Mouse (Mus musculus): ENCODE results near the gene Gm3573. TPM values are rescaled to one million over a fixed set of nuclear protein-coding genes. Genes with fewer than 3 reads are reported as not detected.
"Not testable (repeated sequence)": the region's sequence is repeated elsewhere in the genome, so short reads cannot be mapped to it uniquely, and the experiment has no call there.

Gm3573 gene
- not detected in 2 replicates for polyA plus RNA-seq (2014; fragmentation: Nextera tagmentation; extraction: Ambion mirVana)

DNA sequence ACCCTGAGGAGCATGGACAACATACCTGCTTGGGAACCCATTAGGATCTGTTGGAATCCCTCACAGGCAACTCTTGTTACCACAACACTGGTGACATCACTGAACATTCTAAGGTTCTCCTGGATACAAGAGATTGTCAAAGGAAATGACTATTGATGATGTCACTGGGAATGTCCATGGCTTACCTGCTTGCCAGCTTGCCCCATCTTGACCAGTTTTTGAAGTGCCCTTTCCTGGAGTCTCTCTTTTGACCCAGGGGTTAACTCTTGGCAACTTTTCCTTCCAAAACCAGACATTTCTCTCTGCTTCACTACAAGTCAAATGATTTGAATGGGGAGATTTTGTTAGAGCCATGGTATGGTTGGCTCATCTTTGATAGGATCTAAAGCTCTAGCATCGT, at the start of gene Gm3573:
TSS of gene Gm3573 (minus strand) at position 101 of the 400 bp plus-strand sequence.
- not testable (repeated sequence) for H3K4me2 ChIP-seq; H3K36me3 ChIP-seq (ENCODE audit: control insufficient read depth, insufficient read depth, low read length); H3K27ac ChIP-seq (ENCODE audit: low read depth, low read length); H3K9ac ChIP-seq (ENCODE audit: low read depth, low read length); H3K9me3 ChIP-seq (replicated peaks; ENCODE audit: control insufficient read depth, low read length); H3K27me3 ChIP-seq (ENCODE audit: control insufficient read depth, insufficient read depth, low read length); H3K4me1 ChIP-seq (ENCODE audit: control insufficient read depth, insufficient read depth, low read length); ATAC-seq (replicated peaks; ENCODE audit: insufficient number of reproducible peaks, low FRiP score, low TSS enrichment); H3K4me3 ChIP-seq (ENCODE audit: low read depth, low read length)
- WGBS (ENCODE audit: insufficient replicate concordance): no CpG with 5 or more reads among the region's 1 CpGs

DNA sequence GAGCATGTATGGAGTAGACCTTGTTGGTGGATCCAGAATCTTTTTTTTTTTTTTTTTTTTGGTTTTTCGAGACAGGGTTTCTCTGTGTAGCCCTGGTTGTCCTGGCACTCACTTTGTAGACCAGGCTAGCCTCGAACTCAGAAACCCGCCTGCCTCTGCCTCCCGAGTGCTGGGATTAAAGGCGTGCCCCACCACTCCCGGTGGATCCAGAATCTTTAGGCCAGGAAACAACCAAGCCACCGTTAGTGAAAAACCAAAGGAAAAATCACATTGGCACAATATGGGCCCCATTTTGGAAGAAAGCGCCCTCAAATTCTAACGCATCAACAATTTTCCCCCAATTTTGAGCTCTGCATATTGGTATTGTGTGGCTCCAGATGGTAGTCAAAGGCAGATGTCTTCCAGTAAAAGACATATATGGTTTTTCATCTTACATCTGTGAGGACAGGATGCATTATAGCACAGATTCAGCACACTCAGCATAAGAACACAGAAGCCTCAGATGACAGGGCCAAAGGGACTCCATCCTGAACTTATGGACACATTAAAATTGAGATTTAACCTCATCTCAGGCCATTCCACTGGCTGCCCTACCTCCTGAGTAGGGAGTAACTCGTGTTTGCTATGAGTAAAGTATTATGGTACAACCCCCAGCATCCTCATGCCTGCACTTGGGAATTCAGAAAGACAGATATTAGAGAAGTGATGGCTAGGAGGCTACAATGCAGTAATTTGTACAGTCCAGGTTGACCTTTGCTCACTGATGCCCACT, 26.4 kb upstream of the Gm3573 start:
- not testable (repeated sequence) for H3K4me2 ChIP-seq; H3K4me1 ChIP-seq (ENCODE audit: control insufficient read depth, insufficient read depth, low read length); H3K27ac ChIP-seq (ENCODE audit: low read depth, low read length); H3K4me3 ChIP-seq (ENCODE audit: low read depth, low read length); ATAC-seq (replicated peaks; ENCODE audit: insufficient number of reproducible peaks, low FRiP score, low TSS enrichment); H3K36me3 ChIP-seq (ENCODE audit: control insufficient read depth, insufficient read depth, low read length); H3K9me3 ChIP-seq (replicated peaks; ENCODE audit: control insufficient read depth, low read length); H3K27me3 ChIP-seq (ENCODE audit: control insufficient read depth, insufficient read depth, low read length); H3K9ac ChIP-seq (ENCODE audit: low read depth, low read length)
- WGBS (ENCODE audit: insufficient replicate concordance): 71% methylated on average over 8 of the region's 10 CpGs

DNA sequence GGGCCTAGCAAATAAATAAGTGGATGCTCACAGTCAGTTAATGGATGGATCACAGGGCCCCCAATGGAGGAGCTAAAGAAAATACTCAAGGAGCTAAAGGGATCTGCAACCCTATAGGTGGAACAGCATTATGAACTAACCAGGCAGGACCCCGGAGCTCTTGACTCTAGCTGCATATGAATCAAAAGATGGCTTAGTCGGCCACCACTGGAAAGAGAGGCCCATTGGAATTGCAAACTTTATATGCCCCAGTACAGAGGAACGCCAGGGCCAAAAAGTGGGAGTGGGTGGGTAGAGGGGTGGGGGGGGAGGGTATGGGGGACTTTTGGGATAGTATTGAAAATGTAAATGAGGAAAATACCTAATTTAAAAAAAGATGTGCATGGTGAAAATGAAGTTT, 6.7 kb downstream of the Gm3573 start:
- WGBS (ENCODE audit: insufficient replicate concordance): 79% methylated on average over 3 of the region's 3 CpGs
- H3K4me1 ChIP-seq (ENCODE audit: control insufficient read depth, insufficient read depth, low read length); H3K27ac ChIP-seq (ENCODE audit: low read depth, low read length); H3K9me3 ChIP-seq (replicated peaks; ENCODE audit: control insufficient read depth, low read length); H3K36me3 ChIP-seq (ENCODE audit: control insufficient read depth, insufficient read depth, low read length); H3K27me3 ChIP-seq (ENCODE audit: control insufficient read depth, insufficient read depth, low read length); ATAC-seq (replicated peaks; ENCODE audit: insufficient number of reproducible peaks, low FRiP score, low TSS enrichment); H3K4me3 ChIP-seq (ENCODE audit: low read depth, low read length); H3K4me2 ChIP-seq; H3K9ac ChIP-seq (ENCODE audit: low read depth, low read length): not testable (repeated sequence)

GRCm38 (mm10) chr14:42162522-42162921, 28.1 kb downstream of the Gm3573 start, which contains the start of gene Gm17027:
TSS of gene Gm17027 (minus strand) at chr14:42162622.
- not testable (repeated sequence) for H3K36me3 ChIP-seq (ENCODE audit: control insufficient read depth, insufficient read depth, low read length); H3K4me1 ChIP-seq (ENCODE audit: control insufficient read depth, insufficient read depth, low read length); H3K27me3 ChIP-seq (ENCODE audit: control insufficient read depth, insufficient read depth, low read length); H3K9ac ChIP-seq (ENCODE audit: low read depth, low read length); H3K4me3 ChIP-seq (ENCODE audit: low read depth, low read length); H3K4me2 ChIP-seq; H3K27ac ChIP-seq (ENCODE audit: low read depth, low read length); H3K9me3 ChIP-seq (replicated peaks; ENCODE audit: control insufficient read depth, low read length); ATAC-seq (replicated peaks; ENCODE audit: insufficient number of reproducible peaks, low FRiP score, low TSS enrichment)
- WGBS (ENCODE audit: insufficient replicate concordance): 63% methylated on average over 1 of the region's 2 CpGs

Other genes starting within 250 kb of the Gm3573 start
- gene 1700024B05Rik, start 246.8 kb downstream of the Gm3573 start, polyA plus RNA-seq (2014; fragmentation: Nextera tagmentation; extraction: Ambion mirVana): not detected in 2 replicates
- gene Gm6401, start 222.9 kb downstream of the Gm3573 start, polyA plus RNA-seq (2014; fragmentation: Nextera tagmentation; extraction: Ambion mirVana): not detected in 2 replicates
- gene Gm3543, start 207.5 kb downstream of the Gm3573 start, polyA plus RNA-seq (2014; fragmentation: Nextera tagmentation; extraction: Ambion mirVana): not detected in 2 replicates
- gene Gm7951, start 73.4 kb downstream of the Gm3573 start, polyA plus RNA-seq (2014; fragmentation: Nextera tagmentation; extraction: Ambion mirVana): not detected in 2 replicates
- gene Gm17027, start 28.2 kb downstream of the Gm3573 start, polyA plus RNA-seq (2014; fragmentation: Nextera tagmentation; extraction: Ambion mirVana): not detected in 2 replicates
- not detected in 2 replicates for gene Gm17026, start 69.3 kb upstream of the Gm3573 start, polyA plus RNA-seq (2014; fragmentation: Nextera tagmentation; extraction: Ambion mirVana)
- gene Gm9611, start 106.6 kb upstream of the Gm3573 start, polyA plus RNA-seq (2014; fragmentation: Nextera tagmentation; extraction: Ambion mirVana): not detected in 2 replicates
- not detected in 2 replicates for gene Gm7995, start 119.4 kb upstream of the Gm3573 start, polyA plus RNA-seq (2014; fragmentation: Nextera tagmentation; extraction: Ambion mirVana)
- not detected in 2 replicates for gene Gm8005, start 248.9 kb upstream of the Gm3573 start, polyA plus RNA-seq (2014; fragmentation: Nextera tagmentation; extraction: Ambion mirVana)